Mouse (Mus musculus) lung, postnatal 14 days (tissue): ENCODE data around the gene Retnlg.
"Not testable (repeated sequence)": the region's sequence is repeated elsewhere in the genome, so short reads cannot be mapped to it uniquely, and the experiment has no call there.

Experiments
- DNase-seq: peaks from one replicate; pipeline ENCODE4 v3.0.0; 2021

Retnlg gene

DNA sequence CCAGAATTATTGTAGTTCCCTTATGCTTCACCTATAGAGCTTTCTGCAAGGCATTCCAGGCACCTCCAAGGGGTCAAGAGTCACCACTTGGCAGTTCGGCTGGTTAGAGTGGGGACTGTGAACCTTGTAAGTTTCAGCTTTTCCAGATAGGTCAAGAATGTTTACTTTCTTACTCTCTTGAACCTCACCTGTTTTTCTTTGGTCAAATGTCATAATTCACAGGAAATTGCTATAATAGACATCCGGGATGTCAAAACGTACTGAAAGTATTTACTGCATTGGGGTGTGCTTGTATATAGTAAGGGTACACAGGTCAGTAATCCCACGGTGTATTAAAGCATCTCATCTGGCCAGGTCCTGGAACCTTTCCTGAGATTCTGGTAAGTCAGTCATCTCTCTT is at the start of gene Retnlg:
Gene Retnlg (plus strand): TSS at position 301 of the 400 bp plus-strand sequence.
- no peak for DNase-seq

DNA sequence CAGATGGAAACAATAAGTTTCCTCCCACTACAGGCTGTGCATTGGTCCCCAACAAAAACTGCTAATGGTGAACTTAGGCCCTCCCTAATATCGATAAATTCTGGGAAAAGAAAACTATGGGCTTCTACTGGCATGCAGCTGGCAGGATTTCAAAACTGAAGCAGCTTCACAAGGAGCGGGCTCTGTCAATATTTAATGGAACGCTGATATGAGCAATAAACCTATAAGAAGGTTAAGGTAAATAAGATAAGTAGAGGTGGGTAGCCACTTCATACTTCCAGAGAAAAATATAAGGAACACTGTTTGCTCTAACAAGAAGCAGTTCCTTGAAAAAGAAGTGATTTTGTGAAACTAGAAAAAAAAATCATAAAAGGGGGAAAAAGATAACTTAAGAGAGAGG is 45.9 kb upstream of the Retnlg start:
- DNase-seq, result no peak

DNA sequence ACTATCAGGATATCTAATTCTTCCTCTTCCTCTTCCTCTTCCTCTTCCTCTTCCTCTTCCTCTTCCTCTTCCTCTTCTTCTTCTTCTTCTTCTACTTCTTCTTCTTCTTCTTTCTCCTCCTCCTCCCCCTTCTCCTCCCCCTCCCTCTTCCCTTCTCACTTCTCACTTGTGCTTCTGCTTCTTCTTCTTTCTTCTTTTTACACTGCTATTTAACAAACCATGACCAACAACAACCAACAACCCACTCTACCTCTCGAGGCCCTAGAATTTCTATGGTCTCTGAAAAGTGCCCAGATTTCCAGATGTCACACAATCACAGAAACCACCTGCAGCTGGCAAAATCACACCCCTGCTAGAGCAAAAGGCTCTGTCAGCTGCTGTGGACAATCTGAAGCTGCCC is 44.8 kb upstream of the Retnlg start:
- DNase-seq, result no peak

DNA sequence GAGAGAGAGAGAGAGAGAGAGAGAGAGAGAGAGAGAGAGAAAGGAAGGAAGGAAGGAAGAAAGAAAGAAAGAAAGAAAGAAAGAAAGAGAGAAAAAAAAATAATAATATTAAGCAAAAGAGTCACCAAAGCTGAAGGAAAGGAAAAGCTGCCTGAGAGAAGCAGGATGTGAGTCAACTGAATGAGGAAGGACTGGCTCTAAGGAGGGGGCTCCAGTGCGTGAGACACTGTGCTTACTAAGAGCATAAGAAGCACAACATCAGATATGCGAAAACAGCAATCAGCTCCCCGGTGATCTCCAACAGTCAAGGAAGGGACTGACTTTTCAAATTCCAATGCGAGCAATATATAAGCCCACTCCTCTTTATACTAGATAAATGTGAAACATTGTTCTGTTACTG is 43.4 kb upstream of the Retnlg start:
- DNase-seq, result no peak

DNA sequence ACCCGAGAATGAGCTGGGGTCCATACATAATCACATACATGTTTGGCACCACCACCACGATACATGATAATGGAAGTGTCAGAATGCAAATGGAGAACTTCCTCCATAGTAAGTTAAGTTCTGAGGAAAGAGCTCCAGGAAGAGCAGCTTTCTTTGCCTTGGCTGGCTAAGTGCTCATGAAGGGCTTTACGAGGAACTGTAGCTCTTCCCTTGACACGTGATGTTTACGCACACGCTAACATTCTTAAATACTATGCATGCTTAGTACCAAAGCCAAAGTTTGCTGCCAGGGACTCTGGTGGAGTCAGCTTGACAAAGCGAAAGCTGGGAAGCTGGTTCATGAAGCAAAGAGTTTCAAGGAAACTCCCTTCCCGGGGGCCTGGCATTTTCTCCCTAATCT is 40.4 kb upstream of the Retnlg start:
- no peak for DNase-seq

DNA sequence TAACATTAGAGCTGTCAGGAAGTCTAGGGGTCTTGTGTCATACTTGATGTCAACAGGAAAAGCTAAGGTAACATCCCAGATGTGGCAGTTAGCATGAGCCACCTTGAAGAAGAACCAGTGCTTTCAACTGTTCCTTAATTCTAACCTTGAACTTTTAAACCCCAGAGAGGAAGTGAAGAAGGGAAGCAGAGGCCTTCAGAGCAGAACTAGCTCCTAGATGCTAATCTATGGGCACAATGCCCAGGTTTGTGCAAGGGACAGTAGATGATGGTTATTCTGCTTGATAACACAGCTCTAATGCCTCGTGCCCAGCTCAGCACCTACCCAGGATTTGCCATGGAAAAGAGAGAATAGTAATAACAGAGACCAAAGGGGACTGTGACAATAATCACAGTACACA is 38.8 kb upstream of the Retnlg start:
- not testable (repeated sequence) for DNase-seq

DNA sequence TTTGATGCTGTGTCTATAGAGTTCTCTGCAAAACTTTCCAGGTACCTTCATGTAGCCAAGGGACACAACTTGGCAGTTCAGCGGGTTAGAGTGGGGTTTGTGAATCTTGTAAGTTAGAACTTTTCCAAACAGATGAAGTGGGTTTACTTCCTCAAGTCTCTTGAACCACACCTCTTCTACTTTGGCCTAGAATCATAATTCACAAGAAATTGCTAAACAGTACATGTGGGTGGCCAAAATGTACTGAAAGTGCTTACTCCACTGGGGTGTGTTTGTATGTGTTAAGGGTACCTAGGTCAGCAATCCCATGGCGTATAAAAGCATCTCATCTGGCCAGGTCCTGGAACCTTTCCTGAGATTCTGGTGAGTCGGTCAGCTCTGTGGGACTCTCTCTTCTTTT is 30.2 kb upstream of the Retnlg start, which contains the start of gene Retnla:
Gene Retnla (plus strand): TSS at position 286 of the 400 bp plus-strand sequence.
- no peak for DNase-seq

DNA sequence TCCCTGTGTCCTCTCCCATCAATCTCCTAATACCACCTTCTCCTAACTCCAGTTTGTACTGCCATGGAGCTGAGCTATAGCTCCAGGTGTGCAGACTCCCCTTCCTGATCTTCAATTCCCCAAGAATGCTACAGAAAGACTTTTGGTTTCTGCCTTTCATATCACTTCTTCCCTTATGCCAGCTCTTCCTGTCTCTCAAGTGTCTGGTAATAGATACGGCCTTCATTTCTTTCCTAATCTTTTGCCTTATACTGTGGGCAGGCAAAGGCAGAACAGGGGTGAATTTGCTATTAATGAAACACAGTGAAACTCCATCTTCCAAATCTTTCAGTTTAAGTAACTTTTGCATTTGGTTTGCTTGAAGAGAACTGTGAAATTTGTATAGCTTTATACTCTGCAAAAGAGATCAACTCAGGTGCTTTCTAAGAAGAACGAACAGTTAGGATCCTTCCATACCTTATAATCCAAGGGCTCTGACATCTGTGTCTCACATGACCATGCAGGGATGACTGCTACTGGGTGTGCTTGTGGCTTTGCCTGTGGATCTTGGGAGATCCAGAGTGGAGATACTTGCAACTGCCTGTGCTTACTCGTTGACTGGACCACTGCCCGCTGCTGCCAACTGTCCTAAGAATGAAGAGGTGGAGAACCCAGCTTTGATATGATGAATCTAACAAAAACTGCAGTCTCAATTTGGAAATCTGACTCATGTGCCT is 28.6 kb upstream of the Retnlg start:
- no peak for DNase-seq

DNA sequence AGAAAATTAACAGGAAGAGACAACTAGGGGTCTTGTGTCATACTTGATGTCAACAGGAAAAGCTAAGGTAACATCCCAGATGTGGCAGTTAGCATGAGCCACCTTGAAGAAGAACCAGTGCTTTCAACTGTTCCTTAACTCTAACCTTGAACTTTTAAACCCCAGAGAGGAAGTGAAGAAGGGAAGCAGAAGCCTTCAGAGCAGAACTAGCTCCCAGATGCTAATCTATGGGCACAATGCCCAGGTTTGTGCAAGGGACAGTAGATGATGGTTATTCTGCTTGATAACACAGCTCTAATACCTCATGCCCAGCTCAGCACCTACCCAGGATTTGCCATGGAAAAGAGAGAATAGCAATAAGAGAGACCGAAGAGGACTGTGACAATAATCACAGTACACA is 7.4 kb upstream of the Retnlg start:
- not testable (repeated sequence) for DNase-seq

DNA sequence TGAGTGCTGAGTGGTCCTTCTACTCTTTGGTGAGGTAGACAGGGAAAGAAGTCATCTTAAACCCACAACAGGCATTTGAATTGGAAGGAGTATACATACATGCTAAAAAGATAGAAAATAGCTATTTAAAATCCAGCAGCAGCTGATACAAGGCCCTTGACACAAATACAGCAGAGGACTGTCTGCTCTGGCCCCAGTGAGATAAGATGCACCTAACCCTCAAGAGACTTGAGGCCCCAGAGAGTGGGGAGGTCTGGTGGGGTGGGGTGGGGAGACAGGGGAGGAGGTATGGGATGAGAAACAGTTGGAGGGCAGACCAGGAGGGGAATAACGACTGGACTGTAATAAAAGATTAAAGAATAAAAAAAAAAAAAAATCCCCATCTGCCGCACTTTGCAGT is 4.7 kb upstream of the Retnlg start:
- no peak for DNase-seq

DNA sequence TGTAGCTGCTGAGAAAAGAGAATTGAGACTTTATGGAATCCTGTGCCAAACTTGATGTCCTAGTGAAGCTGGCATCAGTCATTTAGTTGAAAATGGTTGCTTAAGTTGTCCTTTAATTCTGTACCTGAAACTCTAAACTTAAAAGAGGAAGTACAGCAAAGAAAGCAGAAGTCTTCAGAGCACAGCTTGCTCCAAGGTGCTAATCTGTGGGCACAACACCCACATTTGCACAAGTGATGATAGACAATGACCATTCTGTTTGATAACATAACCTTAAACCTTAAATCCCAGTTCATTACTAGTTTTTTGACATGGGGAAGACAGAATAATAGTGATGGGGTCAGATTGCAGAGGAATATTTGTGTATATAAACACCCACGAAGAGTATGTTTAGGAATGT is 3.8 kb upstream of the Retnlg start:
- no peak for DNase-seq

DNA sequence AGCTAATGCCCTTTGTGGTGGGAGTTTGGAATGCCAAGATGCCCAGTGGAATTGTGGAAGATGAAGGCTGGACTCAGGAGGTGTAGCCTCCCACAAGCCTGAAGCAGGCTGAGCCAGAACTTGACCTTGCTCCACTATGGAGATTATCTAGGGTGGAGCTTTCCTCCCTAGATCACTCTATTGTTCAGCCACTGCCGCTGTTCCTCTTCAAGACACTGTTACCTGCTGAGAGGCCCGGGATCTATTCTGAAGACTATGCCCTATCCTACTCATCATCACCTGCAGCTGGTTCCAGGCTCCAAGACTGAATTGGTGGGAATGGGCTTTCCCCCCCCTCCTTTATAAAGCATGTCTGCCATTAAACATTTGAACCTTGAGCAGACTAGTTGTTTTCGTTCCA is 2.8 kb upstream of the Retnlg start:
- DNase-seq, result no peak

DNA sequence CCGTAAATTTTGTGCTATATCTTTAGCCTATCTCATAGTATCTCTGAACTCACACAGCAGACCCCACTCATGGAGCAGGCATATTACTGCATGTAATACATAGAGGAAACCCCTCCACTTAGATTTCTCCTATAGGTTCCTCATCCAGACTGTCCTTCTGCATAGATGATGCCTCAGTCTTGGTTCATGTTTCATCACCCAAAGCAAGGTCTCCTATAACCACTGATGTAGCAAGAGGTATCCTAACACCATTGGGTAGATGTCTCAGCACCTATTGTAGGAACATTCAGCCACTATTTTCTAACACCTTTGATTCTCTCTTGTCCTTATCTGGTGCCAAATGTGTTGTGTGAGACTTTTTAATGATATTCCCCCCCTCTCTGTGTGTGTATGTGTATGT is 667 bp upstream of the Retnlg start:
- DNase-seq, result no peak

DNA sequence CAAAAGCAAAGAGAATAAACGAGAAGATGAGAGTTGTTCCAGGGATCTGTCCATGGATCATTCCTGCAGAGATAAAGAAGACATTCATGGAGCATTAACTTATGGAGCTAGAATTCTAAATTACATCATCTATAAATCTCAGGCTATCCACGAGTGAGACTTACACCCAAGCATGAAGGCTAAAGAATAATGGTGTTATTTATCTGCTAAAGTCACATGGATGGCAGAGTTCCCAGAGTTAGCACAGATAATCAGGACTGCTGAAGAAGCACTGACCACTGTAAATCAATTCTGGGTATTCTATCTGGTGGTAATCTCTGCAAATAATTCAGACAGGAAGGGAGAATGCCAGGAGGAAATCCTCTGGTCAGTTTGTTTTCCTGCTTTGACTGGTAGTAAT is 18.3 kb downstream of the Retnlg start:
- no peak for DNase-seq

DNA sequence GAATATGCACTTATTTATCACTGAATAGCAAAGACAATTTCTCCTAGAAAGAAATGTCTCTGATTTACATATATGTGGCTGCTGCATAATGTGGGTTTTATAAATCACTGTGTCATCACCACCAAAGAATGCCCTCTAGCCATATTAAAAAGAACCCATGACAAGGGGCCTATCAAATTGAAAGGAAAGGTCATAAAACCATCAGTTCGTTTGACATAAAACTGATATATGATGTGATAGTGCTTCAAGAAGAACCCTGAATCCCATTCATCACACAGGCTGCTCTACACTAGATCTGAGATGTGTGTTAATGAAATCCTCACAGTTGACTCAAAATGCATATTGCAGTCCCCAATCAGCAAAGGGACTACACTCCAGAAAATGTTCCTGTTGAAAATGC is 27.4 kb downstream of the Retnlg start:
- DNase-seq, result no peak

DNA sequence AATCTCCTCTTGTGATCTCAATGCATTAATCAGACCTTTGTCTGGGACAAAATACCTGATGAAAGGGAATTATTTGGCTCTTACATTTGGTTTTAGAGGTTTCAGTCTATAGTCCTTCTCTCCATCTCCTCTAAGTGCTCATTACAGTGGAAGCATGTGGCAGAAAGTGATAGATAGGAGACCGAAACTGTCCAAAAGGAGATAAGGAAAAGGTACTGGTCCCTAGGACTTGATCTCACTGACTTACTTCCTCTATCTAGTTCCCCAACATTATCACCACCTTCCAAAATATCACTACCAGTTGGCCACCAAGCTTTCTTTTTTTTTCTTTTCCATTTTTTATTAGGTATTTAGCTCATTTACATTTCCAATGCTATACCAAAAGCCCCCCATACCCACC is 38.8 kb downstream of the Retnlg start:
- DNase-seq, result no peak

DNA sequence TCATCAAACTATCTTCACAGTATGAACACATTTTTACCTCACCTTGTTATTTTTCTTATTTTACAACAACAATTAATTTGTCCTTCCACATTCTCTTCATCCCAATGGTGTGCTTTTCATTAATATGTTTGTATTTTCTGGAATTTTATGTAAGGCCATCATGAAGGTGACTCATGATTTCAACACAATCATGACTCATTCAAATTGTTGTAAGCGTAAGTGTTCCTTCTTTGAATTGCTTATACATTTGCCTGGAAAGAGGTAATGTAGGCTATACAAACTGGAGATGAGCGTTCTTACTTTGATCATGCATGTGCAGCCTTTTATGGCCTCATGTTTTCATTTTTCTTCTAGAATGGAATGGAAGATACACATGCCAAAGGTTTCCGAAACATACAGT is 40.8 kb downstream of the Retnlg start:
- no peak for DNase-seq

DNA sequence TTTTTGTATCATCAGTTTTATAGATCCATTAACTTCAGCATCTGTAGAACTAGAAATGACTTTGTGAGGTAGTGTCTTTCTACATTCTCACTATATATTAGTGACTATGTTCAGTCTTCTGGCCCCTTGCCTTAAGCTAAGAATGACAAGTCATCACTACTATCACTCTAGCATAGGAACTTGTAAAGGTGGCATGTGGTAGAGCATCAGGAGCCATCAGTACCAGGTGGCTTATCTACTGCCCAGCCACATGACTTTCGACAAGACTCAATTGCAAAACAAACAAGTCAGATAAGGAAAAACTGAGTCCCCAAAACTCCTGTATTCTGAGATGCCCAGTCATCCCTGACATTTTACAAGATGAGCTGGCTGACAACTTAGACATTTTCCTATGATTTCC is 51.3 kb downstream of the Retnlg start:
- no peak for DNase-seq
